16 mouse cellular contexts compared by ENCODE assay signal in the genomic region with DNA sequence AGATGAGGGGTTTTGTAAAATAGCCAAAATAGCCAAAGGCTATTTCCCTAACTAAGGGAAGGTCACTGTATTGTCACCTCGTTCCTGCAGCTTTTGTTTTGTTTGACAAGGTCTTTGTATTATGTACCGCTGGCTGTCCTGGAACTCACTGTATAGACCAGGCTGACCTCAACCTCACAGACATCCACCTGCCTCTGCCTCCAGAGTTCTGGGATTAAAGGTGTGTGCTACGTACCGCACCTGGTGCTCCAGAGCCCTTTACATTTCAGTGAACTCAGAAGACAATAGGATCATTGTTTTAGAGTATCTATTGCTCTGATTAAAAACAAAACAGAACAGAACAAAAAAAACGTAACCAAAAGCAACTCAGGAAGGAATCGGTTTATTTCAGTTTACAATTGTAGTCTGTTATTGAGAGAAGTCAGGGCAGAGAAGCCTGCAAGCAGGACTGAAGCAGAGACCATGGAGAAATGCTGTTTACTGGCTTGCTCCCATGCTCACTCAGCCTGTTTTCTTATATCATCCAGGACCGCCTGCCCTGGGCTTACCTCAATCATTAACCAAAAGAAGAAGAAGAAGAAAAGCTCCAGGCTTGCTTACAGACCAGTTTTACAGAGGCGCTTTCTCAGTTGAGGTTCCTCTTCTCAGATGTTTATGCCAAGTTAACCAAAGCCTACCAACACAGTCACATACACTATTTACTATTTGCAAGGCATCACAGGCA.
A peak's percentile ranks its signal among the peaks of the same experiment; 100 is the strongest.
DNase-seq lines count a peak whose midpoint lies in the region; ATAC-seq and TF ChIP-seq lines count a peak whose summit lies in the region.
"Had no signal": no experiment of that assay in that cellular context is flagged by ENCODE, and none has a peak within 500 bp of the region (broad histone marks: within the 10 kb centered on the region; RNA-seq: fewer than 3 reads in every experiment).

No protein-coding gene starts in this region.

- TF ChIP-seq POLR2A in heart, adult 2 months (IDR thresholded peaks at IDR 0.05; ENCODE audit: insufficient read depth, low read depth, low read length): no peak
- TF ChIP-seq POLR2A in ES-Bruce4 (IDR thresholded peaks at IDR 0.05; ENCODE audit: insufficient read depth, low read length): no peak

- H3K4me2 ChIP-seq in embryonic facial prominence, embryonic 12.5 days (replicated peaks): no peak overlapping the region
- H3K4me2 ChIP-seq in kidney, embryonic 16.5 days (replicated peaks; ENCODE audit: low read depth, low read length): no peak overlapping the region
- H3K4me2 ChIP-seq: neural tube, embryonic 15.5 days had no signal

- ATAC-seq in embryonic facial prominence, embryonic 12.5 days (ENCODE audit: insufficient number of reproducible peaks, insufficient read depth, low FRiP score, low TSS enrichment): no peak
- ATAC-seq in kidney, embryonic 16.5 days (ENCODE audit: low FRiP score, low TSS enrichment): no peak
- ATAC-seq: midbrain, embryonic 16.5 days had no signal

- no peaks in the 10 kb centered on the region for H3K9me3 ChIP-seq in heart, embryonic 10.5 days
- 0 out of 2 replicates have a peak, but pooled peaks cover 5% of the 10 kb centered on the region for H3K9me3 ChIP-seq in ES-Bruce4 (replicated peaks; ENCODE audit: control insufficient read depth, insufficient read depth, low read length, poor library complexity, severe bottlenecking)
- H3K9me3 ChIP-seq in embryonic facial prominence, embryonic 12.5 days: no peaks in the 10 kb centered on the region
- no peaks in the 10 kb centered on the region for H3K9me3 ChIP-seq in kidney, embryonic 16.5 days (ENCODE audit: low read length)
- H3K9me3 ChIP-seq: neural tube, embryonic 15.5 days had no signal

- no peak overlapping the region for H3K4me3 ChIP-seq in heart, embryonic 10.5 days
- H3K4me3 ChIP-seq in heart, adult 2 months: no peak overlapping the region
- H3K4me3 ChIP-seq in ES-Bruce4 (ENCODE audit: low read depth, low read length): no peak overlapping the region
- H3K4me3 ChIP-seq in embryonic facial prominence, embryonic 12.5 days: no peak overlapping the region
- H3K4me3 ChIP-seq in kidney, embryonic 16.5 days (ENCODE audit: low read length): no peak overlapping the region
- H3K4me3 ChIP-seq: neural tube, embryonic 15.5 days had no signal

- no peak for DNase-seq in heart, embryonic 10.5 days (ENCODE audit: low spot score)
- no peak for DNase-seq in heart, adult 2 months
- DNase-seq in left cerebral cortex, adult 11 months (ENCODE audit: low spot score): no peak
- DNase-seq in gastrocnemius, adult 8-10 months (ENCODE audit: low spot score in 2 of 2): no peak
- no peak for DNase-seq in adipocyte (ENCODE audit: low spot score)
- DNase-seq: adrenal gland, adult 8-10 months; cerebellum, adult 8-10 months; gastrocnemius, postnatal 10 days; lung, adult 18-20 months; spleen, adult 18-20 months; thymus, postnatal 36 days had no signal

- peaks cover 12% of the 10 kb centered on the region; the same call in 1 of the 2 replicates for H3K4me1 ChIP-seq in heart, embryonic 10.5 days
- peaks cover 7% of the 10 kb centered on the region for H3K4me1 ChIP-seq in heart, adult 2 months (ENCODE audit: control insufficient read depth, insufficient read depth, low read length)
- H3K4me1 ChIP-seq in ES-Bruce4 (ENCODE audit: control insufficient read depth, insufficient read depth, low read length): peaks cover 2% of the 10 kb centered on the region
- peaks cover 7% of the 10 kb centered on the region; the same call in 1 of the 2 replicates for H3K4me1 ChIP-seq in embryonic facial prominence, embryonic 12.5 days
- peaks cover 9% of the 10 kb centered on the region; the same call in 1 of the 2 replicates for H3K4me1 ChIP-seq in kidney, embryonic 16.5 days (ENCODE audit: insufficient read depth, low read length)
- H3K4me1 ChIP-seq: neural tube, embryonic 15.5 days had no signal

- WGBS in heart, embryonic 10.5 days: 73% methylated on average over 8 of the region's 8 CpGs
- WGBS in heart, adult 2 months: 65% methylated on average over 8 of the region's 8 CpGs
- WGBS in embryonic facial prominence, embryonic 12.5 days: 69% methylated on average over 8 of the region's 8 CpGs
- WGBS in kidney, embryonic 16.5 days: 75% methylated on average over 8 of the region's 8 CpGs

- intact Hi-C loops in heart, adult 2 months (cut with DNase I): no loop called here

- H3K36me3 ChIP-seq in heart, embryonic 10.5 days: no peaks in the 10 kb centered on the region
- H3K36me3 ChIP-seq in heart, adult 2 months (ENCODE audit: control insufficient read depth, insufficient read depth, low read length): peaks cover 4% of the 10 kb centered on the region; the same call in 1 of the 2 replicates
- H3K36me3 ChIP-seq in ES-Bruce4 (ENCODE audit: control insufficient read depth, insufficient read depth, low read length, poor library complexity, severe bottlenecking): no peaks in the 10 kb centered on the region
- no peaks in the 10 kb centered on the region for H3K36me3 ChIP-seq in embryonic facial prominence, embryonic 12.5 days
- H3K36me3 ChIP-seq in kidney, embryonic 16.5 days (ENCODE audit: insufficient read depth, low read length): no peaks in the 10 kb centered on the region
- H3K36me3 ChIP-seq: neural tube, embryonic 15.5 days had no signal

- no peaks in the 10 kb centered on the region for H3K27me3 ChIP-seq in heart, embryonic 10.5 days (ENCODE audit: insufficient read depth, poor library complexity, severe bottlenecking)
- H3K27me3 ChIP-seq in heart, adult 2 months (ENCODE audit: control insufficient read depth, insufficient read depth, low read length): no peaks in the 10 kb centered on the region
- H3K27me3 ChIP-seq in ES-Bruce4 (ENCODE audit: control insufficient read depth, insufficient read depth, low read length, poor library complexity, severe bottlenecking): no peaks in the 10 kb centered on the region
- H3K27me3 ChIP-seq in embryonic facial prominence, embryonic 12.5 days: no peaks in the 10 kb centered on the region
- H3K27me3 ChIP-seq in kidney, embryonic 16.5 days (ENCODE audit: insufficient read depth, low read length): no peaks in the 10 kb centered on the region
- H3K27me3 ChIP-seq: neural tube, embryonic 15.5 days had no signal

- H3K79me2 ChIP-seq in heart, adult 2 months (replicated peaks; ENCODE audit: control insufficient read depth, insufficient read depth, low read length): no peaks in the 10 kb centered on the region

- 0 out of 2 replicates have a peak overlapping the region, but pooled peaks have one; percentile 29 for H3K27ac ChIP-seq in heart, embryonic 10.5 days
- H3K27ac ChIP-seq in heart, adult 2 months: no peak overlapping the region
- H3K27ac ChIP-seq in ES-Bruce4 (ENCODE audit: insufficient read depth, low read length): peak overlapping the region; percentile 52; the same call in 1 of the 2 replicates
- 0 out of 2 replicates have a peak overlapping the region, but pooled peaks have one; percentile 50 for H3K27ac ChIP-seq in embryonic facial prominence, embryonic 12.5 days
- H3K27ac ChIP-seq in kidney, embryonic 16.5 days (ENCODE audit: low read length): peak overlapping the region; percentile 50
- H3K27ac ChIP-seq: neural tube, embryonic 15.5 days had no signal

- H3K9ac ChIP-seq in heart, adult 2 months (ENCODE audit: low read depth, low read length): no peak overlapping the region
- H3K9ac ChIP-seq in ES-Bruce4 (ENCODE audit: low read depth, poor library complexity, severe bottlenecking): no peak overlapping the region
- no peak overlapping the region for H3K9ac ChIP-seq in embryonic facial prominence, embryonic 12.5 days
- H3K9ac ChIP-seq in kidney, embryonic 16.5 days (replicated peaks; ENCODE audit: low read length): no peak overlapping the region
- H3K9ac ChIP-seq: neural tube, embryonic 15.5 days had no signal

- TF ChIP-seq EP300 in heart, adult 2 months (IDR thresholded peaks at IDR 0.05; ENCODE audit: insufficient read depth, low read depth, low read length): no peak
- TF ChIP-seq EP300 in ES-Bruce4 (IDR thresholded peaks at IDR 0.05; ENCODE audit: insufficient read depth, low read depth, low read length): peak; percentile 95

- no peak for TF ChIP-seq CTCF in heart, adult 2 months (IDR thresholded peaks at IDR 0.05)
- TF ChIP-seq CTCF in ES-Bruce4 (IDR thresholded peaks at IDR 0.05; ENCODE audit: low read depth, low read length): no peak
